In genomic region chr4:45763288-45764140, GRCm38 (mm10) we compare ENCODE assay signal across 8 mouse cellular contexts. TPM values are rescaled to one million over a fixed set of nuclear protein-coding genes. Genes with fewer than 3 reads are reported as not detected.
DNase-seq lines count a peak whose midpoint lies in the region; ATAC-seq and TF ChIP-seq lines count a peak whose summit lies in the region.

No protein-coding gene starts in this region.

- peak; percentile 65; the same call in 1 of the 2 replicates for ATAC-seq in frontal cortex, adult (ENCODE audit: low TSS enrichment)
- peak; percentile 56 for ATAC-seq in forebrain, embryonic 12.5 days (ENCODE audit: low FRiP score)
- no peak for ATAC-seq in intestine, embryonic 16.5 days

- peak overlapping the region; percentile 30 for H3K9ac ChIP-seq in forebrain, embryonic 12.5 days
- peak overlapping the region; percentile 30; the same call in 1 of the 2 replicates for H3K9ac ChIP-seq in intestine, embryonic 16.5 days (ENCODE audit: low read depth, low read length)

- peaks cover 9% of the 10 kb centered on the region for H3K9me3 ChIP-seq in E14TG2a.4 (ENCODE audit: low read length)
- H3K9me3 ChIP-seq in forebrain, embryonic 12.5 days: no peaks in the 10 kb centered on the region
- no peaks in the 10 kb centered on the region for H3K9me3 ChIP-seq in intestine, embryonic 16.5 days (ENCODE audit: control insufficient read depth, low read length)

- TF ChIP-seq CTCF in E14TG2a.4 (conservative IDR thresholded peaks at IDR 0.05; ENCODE audit: low read length): no peak

- H3K4me3 ChIP-seq in E14TG2a.4 (replicated peaks; ENCODE audit: low read length): peak overlapping the region; percentile 69
- H3K4me3 ChIP-seq in forebrain, embryonic 12.5 days (replicated peaks): 0 out of 2 replicates have a peak overlapping the region, but pooled peaks have one; percentile 0
- peak overlapping the region; percentile 12; the same call in 1 of the 2 replicates for H3K4me3 ChIP-seq in intestine, embryonic 16.5 days (ENCODE audit: low read length)

- no peak for DNase-seq in frontal cortex, postnatal 10 days (ENCODE audit: low spot score in 2 of 2)
- peak; percentile 52 for DNase-seq in neural tube, embryonic 10.5 days (ENCODE audit: extremely low spot score, low spot score)
- DNase-seq in layer of hippocampus, postnatal 10 days (ENCODE audit: low spot score in 2 of 2): no peak
- DNase-seq in gastrocnemius, adult 18-20 months (ENCODE audit: low spot score): no peak

- WGBS in forebrain, embryonic 12.5 days: 5% methylated on average over 18 of the region's 18 CpGs
- WGBS in intestine, embryonic 16.5 days: 18% methylated on average over 18 of the region's 18 CpGs

- peaks cover 27% of the 10 kb centered on the region for H3K27me3 ChIP-seq in E14TG2a.4 (ENCODE audit: insufficient read depth, low read length)
- peaks cover 25% of the 10 kb centered on the region for H3K27me3 ChIP-seq in forebrain, embryonic 12.5 days
- 0 out of 2 replicates have a peak, but pooled peaks cover 5% of the 10 kb centered on the region for H3K27me3 ChIP-seq in intestine, embryonic 16.5 days (replicated peaks; ENCODE audit: control insufficient read depth, insufficient read depth, low read length)

- peak overlapping the region; percentile 23 for H3K4me2 ChIP-seq in forebrain, embryonic 12.5 days
- H3K4me2 ChIP-seq in intestine, embryonic 16.5 days (ENCODE audit: low read depth, low read length): peak overlapping the region; percentile 43

- peak overlapping the region; percentile 82 for H3K27ac ChIP-seq in forebrain, embryonic 12.5 days
- peak overlapping the region; percentile 33 for H3K27ac ChIP-seq in intestine, embryonic 16.5 days (ENCODE audit: low read length)

- peaks cover 81% of the 10 kb centered on the region for H3K4me1 ChIP-seq in E14TG2a.4 (replicated peaks; ENCODE audit: low read depth, low read length)
- peaks cover 66% of the 10 kb centered on the region for H3K4me1 ChIP-seq in forebrain, embryonic 12.5 days
- peaks cover 49% of the 10 kb centered on the region for H3K4me1 ChIP-seq in intestine, embryonic 16.5 days (ENCODE audit: control insufficient read depth, insufficient read depth, low read length)

- no peaks in the 10 kb centered on the region for H3K36me3 ChIP-seq in E14TG2a.4 (ENCODE audit: insufficient read depth, low read length)
- no peaks in the 10 kb centered on the region for H3K36me3 ChIP-seq in forebrain, embryonic 12.5 days (replicated peaks)
- H3K36me3 ChIP-seq in intestine, embryonic 16.5 days (ENCODE audit: control insufficient read depth, insufficient read depth, low read length): no peaks in the 10 kb centered on the region

RNA-seq across cellular contexts. Expression of gene Aldh1b1, which starts 35.3 kb away (rescaled TPM):
- polyA plus RNA-seq in forebrain, embryonic 12.5 days (2016; fragmentation: Nextera tagmentation; extraction: Ambion mirVana): 9.7 and 11.3 TPM in 2 replicates
- 638 and 702 TPM in 2 replicates for polyA plus RNA-seq in intestine, embryonic 16.5 days (2015; fragmentation: Nextera tagmentation; extraction: Ambion mirVana)
- total RNA-seq in layer of hippocampus, postnatal 10 days (2021): 10 to 100 TPM; 21.1 to 22.6 TPM
- under 1 TPM; 0.50 to 0.64 TPM for total RNA-seq in gastrocnemius, adult 18-20 months (2021)

Comparison
In these comparisons a context has a peak if more than half of its experiments do, and no peak if none do; other contexts are left out.
1. H3K4me3 ChIP-seq: peak in every context shown above with its lines; median percentile 69 in E14TG2a.4; 12 in intestine, embryonic 16.5 days; 0 in forebrain, embryonic 12.5 days.
2. RNA of gene Aldh1b1, which starts 35.3 kb away (total RNA-seq): 21.1 to 22.6 TPM in layer of hippocampus, postnatal 10 days; 0.50 to 0.64 TPM in gastrocnemius, adult 18-20 months; every median in the first group is over 10 times any median in the second.